Mouse (Mus musculus): ENCODE data around the gene Auh.

Gene Auh

DNA sequence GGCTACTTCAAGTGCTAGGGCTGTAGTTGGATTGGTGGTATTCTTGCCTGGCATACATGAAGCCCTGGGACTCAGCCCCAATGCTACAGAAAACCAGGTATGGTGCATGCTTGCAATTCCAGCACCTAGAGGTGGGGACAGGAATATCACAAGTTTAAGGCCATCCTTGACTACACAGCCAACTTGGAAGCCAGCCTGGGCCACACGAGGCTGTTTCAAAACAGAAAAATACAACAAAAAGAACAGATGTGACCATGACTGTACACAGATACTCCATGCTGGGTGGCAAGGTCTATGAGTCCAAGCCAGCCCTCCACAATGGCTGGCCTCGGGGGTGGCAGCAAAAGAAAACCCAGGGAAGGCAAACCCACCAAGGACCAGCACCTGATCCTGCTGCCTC, 95.7 kb downstream of the Auh start:
- DNase-seq (ENCODE audit: low spot score in 2 of 2) = no peak

DNA sequence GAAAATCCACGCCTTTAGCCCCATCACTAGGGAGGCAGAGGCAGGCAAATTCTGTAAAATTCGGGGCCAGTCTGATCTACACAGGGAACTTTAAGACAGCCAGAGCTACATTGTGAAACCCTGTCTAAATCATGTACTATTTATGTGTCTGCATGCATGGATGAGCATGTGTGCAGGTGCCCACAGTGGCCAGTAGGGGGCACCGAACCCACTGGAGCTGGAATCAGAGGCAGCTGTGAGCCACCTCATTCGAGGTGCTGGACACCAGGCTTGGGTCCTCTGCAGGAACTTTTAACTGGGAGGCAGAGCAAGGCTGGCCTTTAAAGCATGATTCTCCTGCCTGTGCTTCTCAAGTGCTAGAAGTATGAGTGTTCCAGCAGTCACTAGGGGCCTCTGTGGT, 96.3 kb downstream of the Auh start:
- DNase-seq (ENCODE audit: low spot score in 2 of 2) = no peak

DNA sequence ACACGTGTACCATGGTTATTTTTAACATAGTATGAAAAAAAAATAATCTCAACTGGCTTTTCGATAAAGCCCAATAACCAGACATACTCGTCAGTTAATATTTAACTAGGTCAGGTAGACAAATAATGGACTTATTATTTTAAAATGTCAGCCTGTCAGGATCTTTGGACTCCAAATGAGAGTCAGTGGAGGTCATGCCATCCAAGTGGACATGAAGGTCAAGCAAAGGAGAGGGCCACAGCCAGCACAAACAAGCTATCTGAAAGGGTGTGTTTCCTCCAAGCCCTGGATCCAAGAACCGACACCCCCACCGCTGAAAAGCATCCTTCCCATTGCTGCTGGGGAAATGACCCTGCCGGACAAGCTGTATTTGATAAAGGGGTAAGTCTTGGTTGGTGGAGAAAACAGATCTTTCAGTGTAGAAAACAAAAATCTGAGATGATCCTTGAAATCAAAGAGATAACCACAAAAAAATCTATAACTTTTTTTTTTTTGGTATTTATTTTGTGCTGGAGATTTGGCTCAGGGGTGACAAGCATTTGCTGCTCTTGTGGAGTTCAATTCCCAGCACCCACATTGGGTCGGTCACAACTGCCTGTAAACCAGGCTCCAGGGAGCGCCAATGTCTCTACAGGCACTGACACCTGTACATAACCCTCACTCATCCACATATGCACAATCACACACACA, 96.9 kb downstream of the Auh start:
- no peak for DNase-seq (ENCODE audit: low spot score in 2 of 2)

DNA sequence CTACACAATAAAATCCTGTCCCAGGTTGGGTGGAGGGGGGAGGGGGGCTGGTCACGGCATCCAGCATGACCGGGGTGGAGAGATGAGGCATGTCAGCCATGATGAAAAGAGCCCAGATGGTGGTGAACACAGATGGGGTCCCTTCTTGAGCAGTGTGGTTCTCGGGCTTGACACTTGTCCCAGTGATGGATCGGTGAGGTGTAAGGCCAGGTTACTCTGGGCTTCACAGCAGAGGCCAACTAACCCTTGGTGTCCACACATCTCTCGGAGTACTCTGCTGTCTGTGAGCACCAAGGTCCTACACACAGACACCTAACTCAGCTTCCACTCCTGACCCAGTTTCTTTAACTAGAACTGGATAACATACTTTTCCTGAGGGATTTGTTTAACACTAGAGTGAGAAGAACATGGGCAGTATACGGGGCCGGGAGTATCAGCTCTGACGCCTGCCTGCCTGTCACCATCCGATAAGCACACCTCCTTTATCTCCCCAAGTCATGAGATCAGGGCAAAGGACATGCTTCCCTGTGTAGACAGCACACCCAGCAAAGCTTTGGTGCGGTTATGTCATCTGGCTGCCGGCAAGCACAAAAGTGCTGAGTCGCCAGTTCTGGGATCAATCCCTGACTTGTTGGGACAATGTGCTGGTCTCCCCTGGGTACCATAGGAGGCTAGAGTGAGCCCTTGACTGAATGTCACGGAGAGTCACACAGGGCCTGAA, 98.3 kb downstream of the Auh start:
- no peak for DNase-seq (ENCODE audit: low spot score in 2 of 2)

DNA sequence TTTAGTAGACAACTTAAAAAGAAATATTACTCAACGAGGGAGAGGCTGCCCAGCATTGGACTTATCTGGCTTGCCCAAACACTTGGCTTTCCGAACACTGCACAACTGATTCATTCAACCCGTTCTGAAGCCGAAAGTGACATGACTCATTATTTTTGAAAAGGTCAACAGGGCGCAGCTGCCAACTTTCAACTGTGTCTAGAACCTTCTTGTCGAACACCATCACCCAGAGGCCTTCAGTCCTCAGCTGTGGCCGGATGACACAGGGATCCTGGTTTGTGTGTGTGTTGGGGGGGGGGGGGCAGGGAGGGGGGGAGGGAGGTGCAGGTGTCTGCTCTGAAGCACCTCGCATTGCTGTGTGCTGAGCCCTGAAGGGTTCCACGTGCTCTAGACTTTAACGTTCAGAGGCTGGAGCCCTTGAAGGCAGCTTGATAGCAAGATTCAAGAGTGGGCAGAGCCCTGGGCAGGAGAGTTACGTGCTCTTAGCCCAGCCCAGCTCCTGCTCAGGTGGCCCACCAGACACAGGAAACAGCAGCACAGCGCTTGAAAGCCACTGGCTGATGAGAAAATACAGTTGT, 100.4 kb downstream of the Auh start:
- DNase-seq (ENCODE audit: low spot score in 2 of 2) = no peak

DNA sequence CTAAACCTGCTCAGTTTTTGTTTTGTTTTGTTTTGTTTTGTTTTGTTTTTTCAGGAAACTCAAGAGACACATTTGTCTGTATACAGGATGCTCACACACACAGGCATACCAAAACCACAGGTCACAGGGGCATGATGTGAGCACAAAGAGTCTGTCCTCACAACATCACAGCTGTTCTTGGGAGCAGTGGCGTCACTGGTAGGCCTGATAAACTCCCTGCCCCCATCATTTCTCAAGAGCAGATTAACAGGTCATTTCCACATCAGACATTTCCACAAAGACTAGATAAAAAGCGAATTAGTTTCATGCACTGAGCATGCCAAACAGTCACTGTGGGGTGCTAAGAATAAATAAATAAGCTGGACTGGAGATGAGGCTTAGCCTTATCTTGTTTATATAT, 101.3 kb downstream of the Auh start:
- no peak for DNase-seq (ENCODE audit: low spot score in 2 of 2)

DNA sequence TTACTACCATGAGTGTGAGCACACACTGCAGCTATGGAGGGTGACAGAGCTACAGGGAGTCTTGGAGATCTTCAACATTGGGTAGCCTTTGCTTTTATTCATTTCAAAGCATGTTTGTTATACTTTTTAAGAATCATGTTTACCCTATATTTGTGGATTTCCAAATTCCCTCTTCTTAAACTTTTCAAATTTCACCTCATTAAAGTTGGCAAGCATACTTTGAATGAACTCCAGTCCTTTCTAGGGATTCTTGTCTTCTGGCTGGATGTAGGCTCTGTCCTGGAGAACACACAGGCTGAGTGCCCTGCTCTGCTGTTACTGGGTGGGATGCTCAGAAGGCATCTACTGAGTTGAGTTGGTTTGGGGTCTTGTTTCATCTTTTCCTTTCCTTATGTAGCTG, 102.8 kb downstream of the Auh start:
- no peak for DNase-seq (ENCODE audit: low spot score in 2 of 2)

DNA sequence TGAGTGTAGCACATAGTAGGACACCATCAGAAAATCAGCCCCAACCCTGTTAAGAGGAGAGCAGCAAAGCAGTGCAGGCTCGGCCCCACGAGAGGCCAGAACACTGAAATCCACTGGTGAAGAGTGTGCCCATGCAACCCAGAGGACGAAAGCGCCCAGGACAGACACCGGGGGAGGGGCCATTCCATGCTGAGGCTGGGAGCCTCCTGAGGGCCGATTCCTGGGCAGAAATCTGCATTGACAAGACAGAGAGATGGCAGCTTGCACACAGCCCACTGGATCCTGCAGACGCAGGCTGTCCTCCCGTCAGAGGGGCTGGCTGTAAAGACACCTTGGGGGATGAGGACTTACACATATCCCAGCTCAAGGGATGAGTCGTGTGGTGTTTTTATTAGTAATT, 104.7 kb downstream of the Auh start:
- DNase-seq (ENCODE audit: low spot score in 2 of 2) = no peak

DNA sequence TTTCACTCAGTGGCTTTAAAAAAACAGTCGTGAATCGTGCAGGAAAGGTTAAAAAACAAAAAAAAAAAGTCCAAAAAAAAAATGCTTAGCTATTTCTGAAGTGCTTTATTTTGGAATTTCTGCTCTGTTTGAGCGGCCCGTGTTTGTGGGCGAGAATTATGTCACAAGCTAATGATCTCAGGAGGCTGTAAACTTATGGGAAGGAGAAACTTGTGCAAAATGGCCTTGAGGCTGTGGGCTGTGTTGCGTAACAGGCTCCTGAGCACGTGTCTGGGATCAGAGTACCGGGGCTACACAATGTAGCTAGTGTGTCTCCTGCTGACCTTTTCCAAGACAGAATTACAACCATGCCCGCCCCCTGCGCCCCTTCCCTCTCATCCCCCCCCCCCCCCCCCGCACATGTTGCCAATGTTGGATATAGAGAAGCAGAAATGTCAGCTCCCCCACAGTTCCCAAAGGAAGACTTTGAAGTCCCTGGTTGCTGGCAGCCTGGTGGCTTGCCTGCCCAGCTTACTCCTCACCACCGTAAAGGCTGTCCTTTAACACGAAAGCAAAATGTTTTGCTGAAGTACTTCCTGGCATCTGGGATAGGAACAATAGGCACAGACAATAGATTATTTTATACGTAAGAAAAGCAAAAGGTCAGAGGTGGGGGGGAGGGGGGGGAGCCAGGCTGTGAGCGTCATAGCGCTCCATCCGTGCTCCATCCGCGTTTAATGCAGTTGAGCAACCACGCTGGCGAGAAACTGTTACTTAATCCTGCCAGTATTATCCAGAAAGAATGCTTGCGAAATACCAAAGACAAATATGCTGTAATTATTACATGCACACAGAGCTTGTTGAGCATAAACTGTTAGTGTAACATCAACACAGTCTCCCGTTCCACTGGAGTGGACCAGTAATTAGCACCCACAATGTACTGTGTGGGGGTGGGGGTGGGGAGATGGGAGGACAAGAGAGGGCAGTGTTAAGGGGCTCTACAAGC, 107.0 kb downstream of the Auh start:
- DNase-seq (ENCODE audit: low spot score in 2 of 2) = no peak

DNA sequence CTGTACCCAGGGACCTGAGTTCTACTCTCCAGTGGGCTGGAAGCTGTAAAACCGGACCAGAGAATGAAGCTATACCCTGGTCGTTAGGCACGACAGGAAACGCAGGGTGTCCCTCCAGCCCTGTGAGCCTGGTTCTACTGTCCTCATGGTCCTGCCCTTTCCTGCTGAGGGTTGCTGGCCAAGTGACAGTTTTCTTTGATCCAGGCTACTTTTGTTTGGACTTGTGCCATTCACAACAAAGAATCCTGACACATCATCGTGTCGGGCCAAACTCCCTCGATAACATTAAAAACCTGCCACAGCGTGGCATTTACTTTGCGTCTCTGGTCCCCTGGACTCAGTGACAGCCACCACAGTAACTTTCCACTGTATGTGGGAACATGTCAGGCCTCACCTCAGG, 107.9 kb downstream of the Auh start:
- DNase-seq (ENCODE audit: low spot score in 2 of 2) = no peak

DNA sequence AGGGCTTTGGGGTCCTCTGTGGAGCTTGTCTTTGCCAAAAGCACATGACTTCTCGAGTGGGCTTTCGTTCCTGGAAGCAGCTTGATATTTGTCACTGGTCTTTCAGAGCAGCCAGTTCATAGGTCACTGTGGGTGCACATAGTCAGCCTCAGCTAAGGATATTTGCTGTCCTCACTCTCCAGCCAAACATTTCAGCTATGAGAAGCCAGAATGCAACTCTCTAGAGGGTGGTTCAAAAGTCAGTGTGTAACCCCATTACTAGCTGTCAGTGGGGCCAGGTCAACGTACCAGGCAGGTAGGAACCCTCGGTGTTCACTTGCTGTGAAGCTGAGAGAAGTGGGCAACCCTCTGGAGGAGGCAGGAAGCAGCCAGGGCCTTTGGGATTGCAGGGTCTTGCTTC, 109.6 kb downstream of the Auh start:
- no peak for DNase-seq (ENCODE audit: low spot score in 2 of 2)

DNA sequence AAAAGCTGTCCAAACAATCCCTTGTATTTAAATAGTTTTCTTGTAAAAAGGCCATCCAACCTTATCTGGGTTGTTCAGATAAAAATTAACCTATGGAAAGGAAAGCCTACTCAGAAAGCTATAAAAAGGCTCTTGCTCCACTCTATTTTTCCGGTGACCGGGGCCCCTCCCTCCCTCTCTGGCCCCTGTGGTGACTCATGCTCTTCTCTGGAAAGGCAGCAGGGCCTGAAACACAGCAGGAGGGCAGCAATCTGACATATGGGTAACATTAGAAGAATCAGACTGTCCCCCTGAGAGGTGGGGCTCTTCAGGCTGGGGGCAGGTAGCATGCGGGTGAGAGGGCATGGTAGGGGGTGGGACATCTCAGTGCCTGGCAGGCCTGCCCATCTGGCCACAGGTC, 110.7 kb downstream of the Auh start:
- DNase-seq (ENCODE audit: low spot score in 2 of 2) = no peak

DNA sequence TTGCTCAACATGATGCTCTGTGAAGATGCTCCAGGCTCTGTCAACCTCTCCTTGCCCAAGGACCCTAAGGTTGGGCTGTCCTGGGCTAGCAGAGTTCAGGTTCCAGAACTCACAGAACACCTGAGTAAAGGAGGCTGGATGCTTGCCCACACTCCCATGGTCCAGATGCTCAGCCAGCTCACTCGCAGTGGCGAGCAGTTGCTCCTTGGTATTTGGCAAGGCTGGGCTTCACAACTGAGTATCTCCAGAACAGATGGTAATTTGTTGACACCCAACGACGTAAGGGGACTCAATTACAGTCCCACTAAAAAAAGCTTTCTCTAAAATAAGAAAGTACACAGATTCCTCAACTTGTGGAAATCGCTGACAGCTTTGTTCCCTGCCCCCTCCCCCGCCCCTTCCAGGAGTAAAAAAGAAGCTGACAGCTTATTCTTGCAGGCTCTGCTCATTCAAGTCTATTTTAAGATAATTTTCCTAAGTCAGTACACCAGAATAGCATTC, 111.4 kb downstream of the Auh start:
- DNase-seq (ENCODE audit: low spot score in 2 of 2) = peak; percentile 53 to 59

DNA sequence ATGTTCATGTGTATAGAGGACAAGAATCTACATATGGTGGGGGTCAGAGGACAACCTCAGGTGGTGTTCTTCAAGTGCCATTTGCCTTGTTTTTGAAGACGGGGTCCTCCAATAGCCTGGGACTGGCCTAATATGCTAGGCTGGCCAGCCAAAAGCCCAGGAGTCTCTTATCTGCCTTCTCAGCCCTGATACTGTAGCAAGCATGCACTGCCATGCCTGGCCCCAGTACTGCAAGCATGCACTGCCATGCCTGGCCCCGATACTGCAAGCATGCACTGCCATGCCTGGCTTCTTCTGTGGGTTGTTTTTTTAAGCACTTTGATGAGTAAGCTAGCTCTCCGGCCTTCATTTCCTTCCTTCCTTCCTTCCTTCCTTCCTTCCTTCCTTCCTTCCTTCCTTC, 115.7 kb downstream of the Auh start:
- no peak for DNase-seq (ENCODE audit: low spot score in 2 of 2)

DNA sequence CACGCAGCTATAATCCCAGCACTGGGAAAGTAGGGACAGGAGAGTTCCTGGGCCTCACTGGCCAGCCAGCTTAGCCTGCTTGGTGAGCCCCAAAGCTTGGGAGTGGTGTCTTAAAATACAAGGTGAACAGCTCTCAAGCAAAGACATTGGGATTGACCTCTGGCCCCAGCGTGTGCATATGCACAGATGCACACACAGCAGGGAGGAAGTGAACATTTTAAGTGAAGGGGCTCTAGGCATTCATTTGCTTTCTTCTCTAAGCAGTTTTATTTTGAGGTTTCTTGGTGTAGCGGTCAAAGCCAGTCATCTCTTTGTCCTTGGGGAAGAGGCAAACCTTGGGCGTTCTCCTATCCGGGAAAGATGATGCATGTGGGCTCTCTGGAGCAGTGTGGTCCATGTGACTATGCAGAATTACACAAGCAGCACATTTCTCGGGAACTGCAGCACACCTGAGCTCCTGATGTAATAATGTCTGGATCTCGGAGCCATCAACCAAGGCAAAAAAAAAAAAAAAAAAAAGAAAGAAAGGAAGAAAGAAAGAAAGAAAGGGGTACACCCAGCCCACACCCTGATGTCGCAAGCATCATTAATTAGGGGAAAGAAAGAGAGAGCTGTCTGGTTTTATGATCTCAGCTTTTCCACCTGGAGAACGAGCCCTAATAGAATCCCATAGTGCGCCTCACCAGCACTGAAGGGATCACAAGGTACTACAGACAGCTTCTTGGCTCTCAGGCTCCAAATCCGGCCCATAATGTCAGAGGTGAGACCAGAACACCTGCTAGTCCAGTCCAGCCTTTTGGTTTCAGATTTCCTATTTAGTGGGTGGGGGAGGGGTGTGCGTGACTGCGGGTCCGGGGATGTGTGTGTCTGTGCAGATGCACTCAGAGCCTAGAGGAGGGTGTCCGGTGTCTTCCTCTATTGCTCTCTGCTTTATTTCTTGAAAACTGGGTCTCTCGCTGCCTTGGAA, 116.6 kb downstream of the Auh start:
- no peak for DNase-seq (ENCODE audit: low spot score in 2 of 2)

DNA sequence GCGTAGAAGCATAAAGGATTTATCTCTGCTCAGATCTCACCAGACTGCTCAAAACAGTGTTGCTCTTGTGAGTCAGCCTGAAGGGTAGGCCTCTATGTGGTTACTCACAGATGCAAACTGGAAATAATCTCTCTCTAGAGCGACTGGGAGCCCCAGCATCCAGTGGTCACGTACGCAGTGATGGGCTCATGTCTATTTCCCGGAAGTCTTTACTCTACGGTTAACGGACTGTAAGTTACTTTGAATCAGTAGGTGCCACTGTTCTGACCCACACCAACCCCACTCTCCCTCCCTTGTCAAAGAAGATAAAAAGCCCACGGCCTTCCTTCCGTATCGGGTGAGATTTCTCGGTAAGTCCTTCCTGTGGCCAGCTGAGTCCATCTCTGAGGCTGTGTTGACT, 121.8 kb downstream of the Auh start:
- no peak for DNase-seq (ENCODE audit: low spot score in 2 of 2)

DNA sequence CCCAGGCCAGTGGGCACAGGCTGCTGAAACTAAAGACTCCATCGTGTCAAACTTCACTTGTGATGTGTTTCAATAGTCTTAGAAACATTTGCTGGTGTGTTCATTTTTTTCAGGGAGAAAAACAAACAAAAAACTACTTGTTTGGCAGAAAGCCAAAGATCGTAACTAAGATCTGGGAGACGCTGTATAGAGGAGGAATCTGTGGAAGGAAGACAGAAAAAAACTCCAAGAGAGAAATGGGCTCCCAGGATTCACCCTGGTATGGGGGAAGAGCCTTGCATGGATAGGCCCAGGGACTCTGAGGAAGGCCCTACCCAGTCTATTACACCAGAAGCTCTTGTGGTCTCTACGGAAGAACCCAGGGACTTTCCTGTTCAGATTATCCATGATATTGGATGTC, 123.5 kb downstream of the Auh start:
- DNase-seq (ENCODE audit: low spot score in 2 of 2) = no peak

DNA sequence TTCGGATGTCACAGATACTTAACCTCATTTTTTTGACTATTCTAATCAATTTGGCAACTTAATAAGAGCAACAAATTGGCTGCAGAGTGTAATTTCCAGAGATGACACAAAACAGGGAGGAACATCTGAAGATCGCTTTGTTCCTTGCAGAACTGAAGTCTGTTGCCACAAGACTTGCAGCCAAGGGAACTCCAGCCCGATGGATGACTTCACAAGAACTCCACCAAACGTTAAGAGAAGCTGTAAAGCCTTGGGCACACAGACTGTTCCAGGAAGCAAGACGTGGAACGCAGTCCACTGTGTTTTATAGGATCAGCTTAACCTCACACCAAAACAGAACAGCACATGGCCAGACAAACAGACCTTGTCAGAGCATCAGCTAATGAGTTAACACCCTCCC, 123.9 kb downstream of the Auh start:
- DNase-seq (ENCODE audit: low spot score in 2 of 2) = no peak

DNA sequence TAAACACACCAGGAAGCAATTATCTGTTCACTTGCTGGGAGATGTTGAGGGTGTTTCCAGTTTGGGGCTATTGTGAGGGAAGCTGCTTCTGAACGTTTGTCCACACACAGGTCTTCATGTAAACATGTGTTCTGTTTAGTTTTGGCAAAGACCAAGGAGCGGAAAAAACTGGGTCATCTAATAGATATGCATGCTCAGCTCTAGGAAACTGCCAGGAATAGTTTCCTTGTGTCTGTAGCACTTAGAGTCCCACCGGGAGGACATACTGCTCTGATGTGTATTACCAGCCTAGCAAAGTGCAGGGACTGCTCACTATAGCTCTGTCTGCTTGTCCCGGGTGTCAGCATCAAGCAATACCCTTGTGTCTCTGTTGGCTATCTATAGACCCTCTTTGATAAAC, 127.0 kb downstream of the Auh start:
- DNase-seq (ENCODE audit: low spot score in 2 of 2) = no peak

DNA sequence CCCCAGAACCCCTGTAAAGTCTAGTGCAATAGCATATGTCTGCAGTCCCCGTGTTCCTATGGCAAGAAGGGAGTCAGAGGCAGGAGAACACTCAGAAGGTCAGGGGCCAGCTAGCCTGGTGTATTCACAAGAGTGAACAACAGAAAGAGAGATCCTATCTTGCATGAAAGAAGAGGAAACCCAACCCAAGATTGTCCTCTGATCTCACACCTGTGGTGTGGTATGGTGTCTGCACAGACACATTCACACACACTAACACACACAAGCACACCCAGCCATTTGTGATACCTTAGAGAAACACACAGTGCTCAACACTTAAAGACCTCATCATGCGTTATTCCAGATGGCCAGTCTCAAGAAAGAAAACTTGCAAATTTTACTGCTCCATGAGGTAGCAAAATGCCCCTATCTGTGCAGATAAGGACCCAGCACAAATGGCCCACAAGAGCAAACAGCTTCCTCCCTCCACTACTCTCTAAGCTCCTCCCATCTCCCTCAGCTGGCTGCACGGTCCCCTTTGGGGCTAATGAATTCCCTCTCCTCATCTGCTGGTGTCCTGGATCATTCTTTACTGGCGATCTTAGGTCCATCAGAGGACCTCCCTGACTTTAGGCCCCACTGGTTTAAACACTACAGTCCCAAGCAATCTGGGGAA, 128.7 kb downstream of the Auh start:
- DNase-seq (ENCODE audit: low spot score in 2 of 2) = no peak

Measured in frontal cortex, postnatal 14 days (tissue).